Comparison of ENCODE assay signal across 8 mouse cellular contexts in genomic region chr11:97662893-97663527, GRCm38 (mm10). TPM values are rescaled to one million over a fixed set of nuclear protein-coding genes. Genes with fewer than 3 reads are reported as not detected.
A peak's percentile ranks its signal among the peaks of the same experiment; 100 is the strongest.
DNase-seq lines count a peak whose midpoint lies in the region; ATAC-seq and TF ChIP-seq lines count a peak whose summit lies in the region.

Gene Mllt6 (plus strand): TSS chr11:97663414.

- peaks cover 4% of the 10 kb centered on the region for H3K4me1 ChIP-seq in intestine, postnatal 0 days (replicated peaks; ENCODE audit: control insufficient read depth, insufficient read depth, low read length)
- H3K4me1 ChIP-seq in limb, embryonic 12.5 days (replicated peaks) = peaks cover 48% of the 10 kb centered on the region
- peaks cover 52% of the 10 kb centered on the region for H3K4me1 ChIP-seq in midbrain, embryonic 13.5 days (replicated peaks)

- TF ChIP-seq CTCF in intestine, postnatal 0 days (IDR thresholded peaks at IDR 0.05; ENCODE audit: low read depth) = no peak

- peak; percentile 66 for ATAC-seq in frontal cortex, adult (ENCODE audit: low TSS enrichment)
- ATAC-seq in intestine, postnatal 0 days = peak; percentile 50
- 0 out of 2 replicates have a peak, but pooled peaks have one; percentile 4 for ATAC-seq in limb, embryonic 12.5 days (ENCODE audit: insufficient number of reproducible peaks, insufficient read depth, low FRiP score, low TSS enrichment, low read depth)
- peak; percentile 61 for ATAC-seq in midbrain, embryonic 13.5 days

- peaks cover 16% of the 10 kb centered on the region for H3K36me3 ChIP-seq in intestine, postnatal 0 days (ENCODE audit: control insufficient read depth, insufficient read depth)
- peaks cover 28% of the 10 kb centered on the region for H3K36me3 ChIP-seq in limb, embryonic 12.5 days
- H3K36me3 ChIP-seq in midbrain, embryonic 13.5 days = peaks cover 26% of the 10 kb centered on the region
- H3K36me3 ChIP-seq in splenic B cell, adult 2 months (ENCODE audit: control insufficient read depth, insufficient read depth, low read length, poor library complexity, severe bottlenecking) = peaks cover 7% of the 10 kb centered on the region

- WGBS in intestine, postnatal 0 days = under 1% methylated on average over 32 of the region's 76 CpGs
- 1% methylated on average over 44 of the region's 76 CpGs for WGBS in limb, embryonic 12.5 days
- 1% methylated on average over 24 of the region's 76 CpGs for WGBS in midbrain, embryonic 13.5 days

- H3K27me3 ChIP-seq in intestine, postnatal 0 days (replicated peaks; ENCODE audit: control insufficient read depth, insufficient read depth, low read length) = no peaks in the 10 kb centered on the region
- peaks cover 17% of the 10 kb centered on the region for H3K27me3 ChIP-seq in limb, embryonic 12.5 days
- H3K27me3 ChIP-seq in midbrain, embryonic 13.5 days = peaks cover 20% of the 10 kb centered on the region
- H3K27me3 ChIP-seq in splenic B cell, adult 2 months (ENCODE audit: control insufficient read depth, insufficient read depth, low read length, poor library complexity, severe bottlenecking) = no peaks in the 10 kb centered on the region

- H3K4me3 ChIP-seq in intestine, postnatal 0 days (ENCODE audit: low read depth, low read length) = peak within 1 kb of the TSS; percentile 92
- peak within 1 kb of the TSS; percentile 92 for H3K4me3 ChIP-seq in limb, embryonic 12.5 days (replicated peaks)
- peak within 1 kb of the TSS; percentile 93 for H3K4me3 ChIP-seq in midbrain, embryonic 13.5 days (replicated peaks)

- peak within 1 kb of the TSS; percentile 78 for H3K9ac ChIP-seq in intestine, postnatal 0 days (ENCODE audit: low read depth, low read length)
- peak within 1 kb of the TSS; percentile 90 for H3K9ac ChIP-seq in limb, embryonic 12.5 days (replicated peaks)
- H3K9ac ChIP-seq in midbrain, embryonic 13.5 days (replicated peaks) = peak within 1 kb of the TSS; percentile 88

- H3K9me3 ChIP-seq in intestine, postnatal 0 days (ENCODE audit: control insufficient read depth) = no peaks in the 10 kb centered on the region
- no peaks in the 10 kb centered on the region for H3K9me3 ChIP-seq in limb, embryonic 12.5 days
- H3K9me3 ChIP-seq in midbrain, embryonic 13.5 days = no peaks in the 10 kb centered on the region

- DNase-seq in frontal cortex, postnatal 25 days (ENCODE audit: low spot score in 2 of 2) = no peak
- DNase-seq in embryo, embryonic 10 days (ENCODE audit: low spot score) = peak; percentile 87
- DNase-seq in heart, adult 11 months = peak; percentile 98
- peak; percentile 71 for DNase-seq in splenic B cell, adult 2 months (ENCODE audit: low read depth, low spot score)

- H3K27ac ChIP-seq in intestine, postnatal 0 days (ENCODE audit: low read depth, low read length) = peak within 1 kb of the TSS; percentile 97
- peak within 1 kb of the TSS; percentile 92 for H3K27ac ChIP-seq in limb, embryonic 12.5 days
- peak within 1 kb of the TSS; percentile 90 for H3K27ac ChIP-seq in midbrain, embryonic 13.5 days

- H3K4me2 ChIP-seq in intestine, postnatal 0 days (replicated peaks; ENCODE audit: low read depth) = peak within 1 kb of the TSS; percentile 96
- H3K4me2 ChIP-seq in limb, embryonic 12.5 days = peak within 1 kb of the TSS; percentile 85
- H3K4me2 ChIP-seq in midbrain, embryonic 13.5 days (replicated peaks) = peak within 1 kb of the TSS; percentile 83

RNA-seq across cellular contexts. Expression of gene Mllt6, which starts in this region (rescaled TPM):
- polyA plus RNA-seq in intestine, postnatal 0 days (2015; fragmentation: Nextera tagmentation; extraction: Ambion mirVana) = 1.4 and 1.6 TPM in 2 replicates
- 2.8 and 2.9 TPM in 2 replicates for polyA plus RNA-seq in limb, embryonic 12.5 days (2016; fragmentation: Nextera tagmentation; extraction: Ambion mirVana)
- 3.1 and 3.9 TPM in 2 replicates for polyA plus RNA-seq in midbrain, embryonic 13.5 days (2015; fragmentation: Nextera tagmentation; extraction: Ambion mirVana)

Comparison
In these comparisons a context has a peak if more than half of its experiments do, and no peak if none do; other contexts are left out.
1. ATAC-seq: peak in every context shown above with its lines; median percentile 66 in frontal cortex, adult; 61 in midbrain, embryonic 13.5 days; 50 in intestine, postnatal 0 days; 4 in limb, embryonic 12.5 days.
2. DNase-seq: peak in embryo, embryonic 10 days (single experiment), heart, adult 11 months (single experiment) and splenic B cell, adult 2 months (single experiment); none in frontal cortex, postnatal 25 days (0 of 2).
3. Peak in every context shown above with its lines, with median percentiles within 50 percentile points of each other: H3K27ac ChIP-seq, H3K4me2 ChIP-seq, H3K4me3 ChIP-seq and H3K9ac ChIP-seq.